Mouse (Mus musculus) monocyte, adult 5-6 weeks (primary cell): Measurements from ENCODE around the gene Akap11. TPM values are rescaled to one million over a fixed set of nuclear protein-coding genes. Genes with fewer than 3 reads are reported as not detected.

Experiments
- ATAC-seq: fragments of 153-309, 156-312 bp; replicated peaks from 2 replicates; pipeline ENCODE4 v1.8.0; 2017; ENCODE audit warnings: mild to moderate bottlenecking; ENCODE audit not compliant: low TSS enrichment, insufficient number of reproducible peaks, severe bottlenecking, poor library complexity, low FRiP score
- total RNA-seq: library from RNA; stranded (forward); fragments of 200-1000, 200-491, 200-594 nt; gene quantifications from 3 replicates; pipeline ENCODE4 v1.2.3, GENCODE M21; 2017

Gene Akap11
- total RNA-seq, 1 experiment from 2014 or later, result 23.1 TPM

- ATAC-seq, result no peak
These were observed 4.3 kb downstream of the Akap11 start for GRCm38 (mm10) chr14:78532345-78532744.

DNA sequence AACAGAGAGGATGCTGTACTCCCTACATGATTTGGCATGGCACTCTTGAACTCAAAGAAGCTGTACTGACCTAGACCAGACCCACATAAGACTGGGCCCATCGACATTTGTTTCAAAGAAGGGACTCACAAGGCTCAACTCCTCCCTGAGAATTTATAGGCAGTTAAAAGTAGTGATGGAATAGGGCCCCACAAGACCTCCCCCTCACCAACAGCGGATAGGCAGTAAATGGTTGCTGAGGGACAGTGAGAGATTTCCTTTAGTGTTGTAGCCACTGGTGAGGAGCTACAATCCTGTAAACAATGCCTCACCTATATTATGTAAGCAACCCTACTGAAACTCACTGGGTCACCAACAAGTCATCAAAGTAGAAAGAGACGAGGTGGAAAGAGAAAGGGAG, 6.4 kb downstream of the Akap11 start:
- ATAC-seq, result no peak

GRCm38 (mm10) chr14:78528461-78529425, 7.9 kb downstream of the Akap11 start:
- no peak for ATAC-seq

DNA sequence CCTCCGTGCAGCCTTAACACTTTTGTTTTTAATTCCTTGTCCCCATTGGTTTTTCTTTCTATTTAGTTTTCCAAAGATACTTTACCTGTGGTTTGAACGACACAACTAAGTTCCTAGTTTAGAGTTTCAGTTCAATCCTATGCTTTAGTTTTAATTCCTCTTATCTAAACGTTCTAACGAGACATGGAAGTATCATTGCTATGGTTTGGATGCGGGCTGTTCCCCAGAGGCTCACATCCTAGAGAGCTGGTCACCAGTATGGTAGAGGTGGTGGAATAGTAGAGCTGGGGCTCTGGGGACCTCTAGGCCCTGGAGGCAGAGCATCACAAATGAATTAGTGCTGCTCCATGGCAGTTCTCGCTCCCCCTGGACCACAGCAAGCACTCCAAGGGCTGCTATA, 9.7 kb downstream of the Akap11 start:
- ATAC-seq, result no peak

DNA sequence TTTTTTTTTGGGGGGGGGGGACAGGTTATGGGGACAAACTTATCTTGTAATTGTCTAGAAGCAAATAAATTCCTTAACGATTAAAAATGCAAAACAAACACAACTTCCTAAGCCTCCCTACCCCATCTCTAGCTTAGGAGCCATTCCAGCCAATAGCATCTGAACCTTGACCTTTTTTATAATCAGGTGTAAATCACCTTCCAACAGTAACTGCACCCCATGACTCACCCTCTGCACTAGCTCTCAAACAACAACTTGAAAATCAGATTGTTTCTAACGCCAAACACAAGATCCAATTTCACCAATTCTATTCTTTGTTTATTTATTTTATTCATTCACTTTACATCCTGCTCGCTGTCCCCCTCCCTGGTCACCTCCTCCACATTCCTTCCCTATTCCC, 10.1 kb downstream of the Akap11 start:
- no peak for ATAC-seq

GRCm38 (mm10) chr14:78525611-78526457, 10.8 kb downstream of the Akap11 start:
- peak; percentile 27; the same call in 1 of the 2 replicates for ATAC-seq

- no peak for ATAC-seq
These were observed 11.5 kb downstream of the Akap11 start for GRCm38 (mm10) chr14:78525059-78525458.

GRCm38 (mm10) chr14:78510713-78511112, 25.9 kb downstream of the Akap11 start:
- no peak for ATAC-seq

- ATAC-seq, result no peak
These were observed 26.8 kb downstream of the Akap11 start for GRCm38 (mm10) chr14:78509791-78510190.

DNA sequence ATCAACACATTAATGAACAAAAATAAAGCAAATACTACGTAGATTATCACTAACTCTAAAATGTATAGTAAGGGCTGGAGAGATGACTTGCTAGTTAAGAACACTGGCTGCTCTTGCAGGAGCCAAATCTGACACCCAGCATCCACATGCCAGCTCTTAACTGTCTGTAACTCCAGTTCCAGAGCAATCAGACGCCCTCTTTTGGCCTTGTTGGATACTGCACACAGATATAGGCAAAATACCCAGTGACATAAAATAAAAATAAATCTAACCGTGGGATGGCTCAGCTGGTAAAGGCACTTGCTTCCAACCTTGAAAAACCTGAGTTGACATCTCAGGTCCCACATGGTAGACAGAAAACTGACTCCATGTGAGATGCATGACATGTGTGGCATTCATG, 36.0 kb downstream of the Akap11 start:
- no peak for ATAC-seq

GRCm38 (mm10) chr14:78496691-78497090, 39.9 kb downstream of the Akap11 start:
- ATAC-seq, result no peak

DNA sequence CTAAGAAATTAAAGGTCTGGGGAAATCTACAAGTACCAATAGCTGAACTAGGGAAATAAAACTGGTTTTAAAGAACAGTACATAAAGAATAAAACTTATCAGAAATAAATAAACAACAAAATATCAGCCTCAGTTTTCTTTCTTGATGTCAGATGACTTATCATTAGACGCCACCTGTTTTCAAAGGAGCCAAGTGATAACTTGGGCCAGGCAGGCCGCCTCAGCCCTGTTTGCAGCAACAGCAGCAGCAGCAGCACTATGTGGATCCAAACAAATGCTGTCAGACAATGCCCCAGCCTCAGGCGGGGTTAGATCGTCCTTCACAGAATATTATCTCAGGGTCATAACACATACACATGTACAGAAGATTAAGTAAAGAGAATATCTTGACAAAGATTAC, 41.4 kb downstream of the Akap11 start:
- ATAC-seq, result no peak

GRCm38 (mm10) chr14:78492602-78493001, 44.0 kb downstream of the Akap11 start:
- ATAC-seq, result no peak

DNA sequence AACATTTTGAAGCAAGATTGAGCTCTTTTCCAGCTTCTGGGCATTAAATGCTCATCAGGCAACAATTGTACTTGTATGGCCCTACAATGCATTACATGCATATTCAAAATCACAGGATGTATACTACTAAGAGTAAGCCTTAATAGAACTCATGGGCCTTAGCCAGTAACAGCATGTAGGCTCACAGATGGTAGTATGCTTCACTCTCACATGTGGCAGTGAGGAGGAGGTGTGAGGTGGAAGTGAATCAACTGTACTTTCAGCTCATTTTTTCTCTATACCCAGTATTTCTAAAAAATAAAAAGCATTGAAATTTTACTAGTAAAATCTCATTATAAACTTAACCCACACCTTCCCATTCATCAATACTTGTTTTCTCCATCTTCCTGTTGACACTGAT, 45.2 kb downstream of the Akap11 start:
- ATAC-seq, result no peak

DNA sequence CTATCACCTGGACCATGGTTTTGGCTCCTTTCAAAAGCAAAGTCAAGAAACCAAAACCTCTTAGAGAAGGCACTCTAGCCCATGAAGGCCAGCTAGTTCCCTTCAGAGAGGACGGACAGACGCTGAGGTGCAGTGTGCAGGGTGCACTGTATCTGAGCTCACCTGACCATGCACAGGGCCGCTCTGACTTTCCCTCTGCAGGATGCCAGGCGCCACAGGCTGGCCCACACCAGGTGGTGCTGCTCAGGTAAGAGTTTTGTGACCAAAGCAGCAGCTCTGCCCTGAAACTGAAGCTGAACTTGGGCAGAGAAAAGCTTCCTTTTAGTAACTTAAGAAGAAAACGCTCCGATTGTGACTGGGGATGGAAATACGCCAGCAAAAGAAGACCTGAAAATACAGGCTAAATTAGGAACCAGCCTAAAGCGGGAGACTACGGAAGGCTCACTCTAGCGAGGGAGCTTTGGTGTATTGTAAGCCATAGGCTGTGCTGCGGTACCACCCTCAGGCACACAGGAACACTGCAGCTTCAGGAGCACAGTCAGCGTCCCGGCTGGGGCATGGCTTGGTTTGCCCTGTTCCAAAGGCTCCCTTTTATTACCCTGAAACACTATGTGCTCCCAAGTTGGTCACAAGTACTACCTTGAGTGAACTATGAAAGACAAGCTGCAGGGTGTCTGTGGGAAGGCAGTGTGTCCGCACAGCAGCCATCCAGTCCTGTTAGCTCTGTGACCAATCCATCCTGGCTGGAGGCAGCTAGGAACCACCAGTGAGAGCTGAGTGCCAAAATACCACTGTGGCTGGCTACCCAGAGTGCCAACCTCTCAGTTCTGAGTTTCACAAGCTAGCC, 54.0 kb downstream of the Akap11 start:
- ATAC-seq, result no peak; the same call in 1 of the 2 replicates

DNA sequence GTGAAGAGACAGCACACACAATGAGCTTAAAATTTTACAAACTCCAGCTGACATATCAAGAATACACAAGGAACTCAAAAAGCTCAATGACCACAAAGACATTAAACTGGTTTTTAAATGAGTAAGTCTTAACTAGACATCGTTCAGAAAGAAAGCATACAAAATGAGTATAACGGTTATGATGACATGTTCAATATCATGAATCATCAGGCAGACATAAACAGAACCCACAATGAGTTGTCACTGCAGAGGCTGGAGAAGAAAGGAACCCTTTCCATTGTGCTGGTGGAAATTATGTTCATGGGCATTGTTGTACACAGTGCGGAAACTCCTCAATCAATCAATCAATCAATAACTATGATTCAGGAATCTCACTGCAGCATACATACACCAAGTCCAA, 62.5 kb downstream of the Akap11 start:
- ATAC-seq, result no peak

DNA sequence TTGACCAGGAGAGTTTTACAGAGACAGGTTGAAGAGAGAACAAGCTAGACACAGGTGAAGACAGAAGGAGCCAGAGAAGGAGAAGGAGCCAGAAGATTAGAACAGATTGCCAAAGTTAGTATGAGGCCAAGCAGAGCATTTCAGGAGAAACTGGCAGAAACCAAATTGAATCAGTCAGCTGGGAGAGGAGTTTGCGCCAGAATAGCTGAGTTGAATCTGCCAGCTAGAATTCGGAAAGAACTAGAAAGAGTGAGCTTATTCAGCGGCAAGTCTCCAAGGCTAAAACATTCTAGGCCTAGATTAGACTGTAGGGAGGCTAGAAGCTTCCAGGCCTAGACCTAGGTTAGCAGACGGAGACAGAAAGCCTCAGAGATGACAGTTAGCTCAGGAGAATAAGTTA, 65.9 kb downstream of the Akap11 start:
- no peak for ATAC-seq

- no peak for ATAC-seq
These were observed 67.6 kb downstream of the Akap11 start for GRCm38 (mm10) chr14:78468991-78469390.

DNA sequence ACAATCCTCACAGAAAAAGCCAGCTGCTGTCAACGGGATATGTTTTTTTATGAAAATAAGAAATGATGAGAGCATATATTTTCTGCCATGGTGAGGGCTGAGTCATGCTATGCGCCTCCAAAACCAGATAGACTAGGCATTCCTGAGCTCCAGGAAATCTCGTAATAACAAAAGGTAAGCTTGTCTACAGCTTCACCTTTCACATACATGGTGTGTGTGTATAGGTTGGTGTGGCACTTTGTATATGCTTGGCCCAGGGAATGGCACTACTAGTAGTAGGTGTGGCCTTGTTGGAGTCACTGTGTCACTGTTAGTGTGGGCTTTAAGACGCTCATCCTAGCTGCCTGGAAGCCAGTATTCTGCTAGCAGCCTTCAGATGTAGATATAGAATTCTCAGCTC, 68.6 kb downstream of the Akap11 start:
- ATAC-seq, result no peak
